Mouse (Mus musculus) megakaryocyte-erythroid progenitor cell, adult 5-6 weeks (primary cell): ENCODE measurements around the gene Zdhhc25. TPM values are rescaled to one million over a fixed set of nuclear protein-coding genes. Genes with fewer than 3 reads are reported as not detected.
A peak's percentile ranks its signal among the peaks of the same experiment; 100 is the strongest.

Source experiments
- ATAC-seq: replicated peaks from 2 replicates; pipeline ENCODE4 v1.8.0; 2016; ENCODE audit warnings: mild to moderate bottlenecking, inconsistent platforms; ENCODE audit not compliant: severe bottlenecking, poor library complexity, low FRiP score, low TSS enrichment
- total RNA-seq, 2 experiments: library from RNA; stranded (forward) in 1 of 2; stranded (reverse) in 1 of 2; fragments of 200-1000, 215-1000 nt in 1 of 2; fragments of >200 nt in 1 of 2; fragmentation: Nextera tagmentation in 1 of 2; gene quantifications; 2 replicates each; pipeline ENCODE4 v1.2.3; 2014 to 2017

Gene Zdhhc25
- total RNA-seq (2014; fragmentation: Nextera tagmentation): not detected in 2 replicates
- total RNA-seq (2017): not detected in 2 replicates

DNA sequence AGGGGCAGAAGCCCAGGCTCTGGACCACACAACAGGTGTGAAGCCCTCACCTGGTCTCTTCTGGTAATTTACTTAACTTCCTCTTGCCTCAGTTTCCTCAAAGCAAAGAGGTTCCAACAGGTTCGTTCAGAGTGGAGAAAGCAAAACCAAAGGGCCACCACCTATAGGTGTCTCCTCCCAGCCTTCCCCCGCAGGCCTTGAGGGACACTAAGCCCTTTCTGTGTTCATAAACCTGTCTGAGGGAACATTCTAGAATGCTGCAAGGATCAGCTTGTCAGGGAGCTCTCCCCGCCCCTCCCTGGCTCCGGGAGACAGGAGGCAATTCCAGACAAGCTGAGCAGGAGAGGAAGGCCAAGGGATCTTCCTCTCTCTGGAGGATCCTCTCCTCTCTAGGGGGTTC lies at the start of gene Zdhhc25:
Gene Zdhhc25, plus strand, starts transcription at position 301 of the 400 bp plus-strand sequence.
- ATAC-seq: no peak

DNA sequence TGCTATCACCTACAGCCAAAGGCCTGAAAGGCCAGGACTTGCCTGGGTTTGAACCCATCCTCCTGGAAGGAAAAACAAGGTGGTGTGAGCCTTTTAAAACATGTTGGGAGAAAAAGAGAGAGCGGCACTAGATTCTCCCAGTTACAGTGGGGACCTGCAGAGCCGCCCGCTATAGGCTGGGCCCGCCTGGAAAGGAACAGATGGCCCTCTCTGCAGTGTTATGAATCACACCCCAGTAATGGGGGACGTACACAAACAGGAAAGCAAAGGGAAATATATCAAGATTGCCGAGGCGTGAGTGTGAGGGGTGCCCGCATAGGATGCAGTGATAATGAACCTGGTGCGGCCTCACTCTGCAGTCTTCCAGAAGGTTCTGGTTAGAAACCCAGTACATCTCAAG lies 47.2 kb upstream of the Zdhhc25 start:
- no peak for ATAC-seq

DNA sequence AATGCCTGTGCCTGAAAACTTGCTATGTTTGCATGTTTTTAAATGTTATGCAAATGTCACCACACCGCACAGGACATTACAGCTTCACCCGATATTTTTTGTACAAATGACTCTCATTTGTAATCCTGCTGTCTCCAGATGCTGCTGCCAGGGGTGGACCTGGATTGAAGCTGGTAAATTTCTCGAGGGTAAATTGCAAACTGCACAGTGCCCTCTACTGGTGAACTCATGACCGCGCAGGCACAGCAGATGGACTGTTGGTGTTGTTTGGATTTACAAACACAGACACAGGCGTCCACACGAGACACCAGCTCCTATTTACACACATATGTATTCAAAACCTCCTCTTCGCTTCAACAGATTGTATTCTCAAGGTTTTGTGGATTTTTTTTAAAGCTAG lies 44.6 kb upstream of the Zdhhc25 start:
- ATAC-seq: 0 out of 2 replicates have a peak, but pooled peaks have one; percentile 63

DNA sequence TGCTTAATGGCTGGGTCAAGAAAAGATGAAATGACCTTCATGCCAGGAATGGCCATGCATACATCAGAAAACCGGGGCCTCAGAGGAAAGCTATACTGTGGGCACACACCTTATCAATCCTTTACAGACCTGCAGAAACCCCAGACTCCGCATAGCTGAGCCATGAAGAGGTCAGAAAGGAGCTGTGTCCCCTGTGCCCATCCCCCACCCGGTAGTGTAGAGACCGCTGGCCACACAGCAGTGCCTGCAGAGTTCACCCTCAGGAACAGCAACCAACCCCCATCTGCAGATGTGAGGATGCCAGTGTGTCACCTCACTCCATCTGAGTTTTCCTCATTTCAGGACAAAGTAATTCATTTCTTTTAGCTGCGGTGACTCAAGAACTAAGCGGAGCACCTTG lies 39.5 kb upstream of the Zdhhc25 start:
- no peak for ATAC-seq

DNA sequence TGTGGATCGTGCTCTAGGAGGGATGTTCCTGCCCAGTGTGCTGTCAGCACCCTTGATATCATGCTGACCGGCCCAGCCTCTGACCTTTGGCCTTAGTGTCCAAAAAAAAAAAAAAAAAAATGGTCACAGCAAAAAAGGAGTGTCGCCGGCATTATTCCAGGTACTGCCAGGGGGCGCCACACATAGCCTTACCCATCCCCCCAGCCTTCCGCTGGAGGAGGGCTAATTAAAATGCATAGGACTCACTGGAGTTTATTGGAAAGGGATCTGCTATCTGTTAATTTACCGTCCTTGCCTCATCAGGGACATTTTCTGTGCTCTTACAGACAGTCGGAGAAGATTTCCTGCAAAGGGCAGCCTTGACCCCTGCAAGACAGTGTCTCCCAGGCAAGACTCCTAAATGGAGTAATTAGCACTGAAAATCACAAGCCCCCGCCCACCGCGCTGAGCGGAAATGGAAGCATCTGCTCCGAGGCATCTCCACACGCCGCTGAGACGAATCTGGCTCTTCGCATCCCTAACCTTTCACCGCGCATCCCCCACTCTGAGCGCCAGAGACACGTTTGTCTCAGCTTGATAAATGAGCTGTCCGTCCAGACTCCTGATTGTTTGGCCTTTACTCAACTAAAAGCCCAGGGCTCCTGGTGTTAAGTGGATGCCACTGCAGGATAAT lies 38.9 kb upstream of the Zdhhc25 start:
- ATAC-seq: no peak

DNA sequence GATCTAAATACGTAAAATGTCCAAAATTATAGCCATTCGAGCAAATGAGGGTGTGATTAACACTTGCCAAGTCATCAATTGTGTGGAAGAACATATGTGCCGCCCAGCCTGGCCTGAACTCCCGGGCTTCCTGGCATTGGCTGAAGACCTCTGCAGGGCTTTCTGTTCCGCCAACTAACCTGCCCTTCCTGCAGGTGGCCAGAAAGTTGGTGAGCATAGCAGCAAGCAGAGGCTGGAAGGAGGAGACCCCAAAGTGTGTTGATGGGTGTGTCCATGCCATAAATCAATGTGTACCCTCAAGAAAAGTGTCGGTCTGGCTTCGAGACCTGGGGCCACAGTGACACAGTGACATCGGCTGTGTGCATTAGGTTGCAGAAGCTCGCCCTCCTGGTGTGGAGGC lies 34.8 kb upstream of the Zdhhc25 start:
- ATAC-seq: no peak

DNA sequence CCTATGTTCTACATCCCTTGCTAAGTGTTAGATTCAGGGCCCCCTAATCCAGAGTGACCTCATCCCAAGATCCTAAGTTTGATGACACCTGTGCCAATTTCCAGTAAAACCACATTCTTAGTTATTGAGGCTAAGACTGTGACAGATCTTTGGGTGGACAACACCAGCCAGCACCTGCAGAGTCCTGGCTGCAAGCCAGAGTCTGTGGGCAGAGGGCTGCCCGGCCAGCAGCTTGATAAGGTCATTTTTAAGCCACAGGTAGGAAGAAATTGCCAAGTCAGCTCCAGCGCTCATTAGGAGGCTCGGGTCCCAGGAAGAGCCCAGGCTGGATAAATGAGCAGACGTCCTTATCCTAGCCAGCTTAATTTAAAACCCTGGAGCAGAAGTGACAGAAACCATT lies 34.3 kb upstream of the Zdhhc25 start:
- ATAC-seq: no peak

DNA sequence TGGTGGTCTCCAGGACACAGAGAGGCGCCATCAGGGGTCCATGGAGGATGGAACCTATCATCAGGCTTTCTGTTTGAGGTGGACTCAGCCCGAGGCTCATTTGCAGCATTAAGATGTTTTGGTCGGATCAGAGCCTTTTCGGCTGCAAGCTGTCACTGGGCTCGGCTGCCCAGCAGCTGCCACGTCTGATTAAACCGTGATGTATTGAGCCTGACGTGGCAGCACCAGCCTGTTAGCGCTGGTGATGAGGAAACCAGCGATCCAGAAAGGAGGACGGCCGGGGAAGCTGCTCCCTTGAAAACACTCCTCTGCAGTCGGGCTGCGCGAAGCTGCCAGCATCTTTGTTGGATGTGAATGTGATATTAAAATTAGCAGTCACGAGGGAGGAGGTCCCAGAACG lies 29.4 kb upstream of the Zdhhc25 start:
- no peak for ATAC-seq

DNA sequence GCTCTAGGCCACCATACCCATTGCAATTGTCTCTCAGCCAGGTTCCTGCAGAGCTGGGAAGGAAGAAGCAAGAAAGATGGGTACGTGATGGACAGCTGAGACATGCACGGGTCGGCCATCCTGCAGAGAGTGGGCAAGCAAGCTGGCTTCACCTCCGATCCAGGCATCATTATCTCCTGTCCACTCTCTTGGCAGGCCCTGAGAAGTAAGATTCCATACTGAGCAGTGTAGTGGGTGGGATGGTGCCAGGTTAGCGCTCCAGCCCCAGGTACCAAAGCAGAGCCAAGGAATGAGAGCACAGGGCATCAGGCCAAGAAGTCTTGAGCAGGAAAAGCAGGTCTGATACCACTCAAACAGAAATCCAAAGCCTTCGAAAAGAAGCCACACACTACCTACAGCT lies 20.6 kb upstream of the Zdhhc25 start:
- ATAC-seq: no peak

DNA sequence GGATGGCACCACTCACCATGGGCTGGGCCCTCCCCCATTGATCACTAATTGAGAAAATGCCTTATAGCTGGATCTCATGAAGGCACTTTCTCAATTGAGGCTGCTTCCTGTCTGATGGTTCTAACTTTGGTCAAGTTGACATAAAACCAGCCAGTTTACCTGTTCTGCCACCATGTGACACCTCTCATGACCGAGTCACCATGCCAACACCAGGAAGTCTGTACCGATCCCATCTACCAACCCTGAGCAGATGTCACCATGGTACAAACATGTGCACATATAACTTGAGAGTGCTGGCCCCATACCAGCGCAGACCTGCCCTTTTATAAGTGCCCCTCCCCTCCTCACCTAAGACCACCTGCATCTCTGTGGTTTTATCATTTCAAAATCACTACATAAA lies 2.4 kb downstream of the Zdhhc25 start:
- no peak for ATAC-seq

DNA sequence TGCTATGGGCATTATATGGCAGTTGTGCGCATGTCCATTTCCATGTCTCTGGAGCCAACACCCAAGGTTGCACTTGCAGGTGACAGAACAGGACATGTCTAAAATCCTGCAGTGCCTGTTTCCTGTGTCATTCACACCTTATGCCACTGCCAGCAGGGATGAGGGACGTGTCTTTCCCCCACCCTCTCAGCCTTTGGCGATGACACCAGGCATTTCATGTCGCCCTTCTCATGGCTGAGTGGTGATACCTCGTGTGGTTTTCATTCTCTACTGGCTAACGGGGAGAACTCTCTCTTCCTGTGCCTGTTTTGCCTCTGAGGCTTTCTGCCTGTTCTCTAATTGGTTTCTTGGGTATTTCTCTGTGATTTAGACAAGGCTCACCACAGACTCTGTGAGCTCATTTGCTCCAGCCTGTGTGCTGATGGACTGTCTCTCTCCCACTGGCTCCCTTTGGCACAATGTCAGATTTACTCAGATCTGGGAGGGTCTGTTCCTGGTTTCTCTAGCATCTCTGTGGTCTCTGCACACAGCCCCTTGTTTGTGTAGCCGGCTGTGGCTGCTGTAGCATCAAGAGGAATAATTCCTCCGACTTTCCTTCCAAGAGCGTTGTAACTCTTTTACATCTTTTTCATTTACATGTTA lies 3.1 kb downstream of the Zdhhc25 start:
- ATAC-seq: no peak

DNA sequence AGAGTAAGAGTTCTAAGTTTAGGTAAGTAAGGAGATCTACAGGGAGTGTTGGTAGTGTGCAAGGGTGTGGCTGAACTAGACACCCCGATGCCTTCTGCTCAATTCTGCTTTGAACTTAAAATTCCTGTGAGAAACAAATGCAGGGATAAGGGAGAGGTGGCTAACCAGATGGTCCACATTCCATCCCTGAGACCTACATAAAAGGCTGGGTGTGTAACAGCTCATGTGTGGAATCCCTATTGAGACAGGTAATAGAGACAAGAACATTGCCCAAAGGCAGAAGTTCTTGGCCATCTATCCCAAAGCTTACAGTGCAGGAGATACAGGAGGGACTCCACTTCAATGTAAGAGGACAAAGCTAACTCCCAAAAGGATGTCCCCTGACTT lies 3.6 kb downstream of the Zdhhc25 start:
- no peak for ATAC-seq

DNA sequence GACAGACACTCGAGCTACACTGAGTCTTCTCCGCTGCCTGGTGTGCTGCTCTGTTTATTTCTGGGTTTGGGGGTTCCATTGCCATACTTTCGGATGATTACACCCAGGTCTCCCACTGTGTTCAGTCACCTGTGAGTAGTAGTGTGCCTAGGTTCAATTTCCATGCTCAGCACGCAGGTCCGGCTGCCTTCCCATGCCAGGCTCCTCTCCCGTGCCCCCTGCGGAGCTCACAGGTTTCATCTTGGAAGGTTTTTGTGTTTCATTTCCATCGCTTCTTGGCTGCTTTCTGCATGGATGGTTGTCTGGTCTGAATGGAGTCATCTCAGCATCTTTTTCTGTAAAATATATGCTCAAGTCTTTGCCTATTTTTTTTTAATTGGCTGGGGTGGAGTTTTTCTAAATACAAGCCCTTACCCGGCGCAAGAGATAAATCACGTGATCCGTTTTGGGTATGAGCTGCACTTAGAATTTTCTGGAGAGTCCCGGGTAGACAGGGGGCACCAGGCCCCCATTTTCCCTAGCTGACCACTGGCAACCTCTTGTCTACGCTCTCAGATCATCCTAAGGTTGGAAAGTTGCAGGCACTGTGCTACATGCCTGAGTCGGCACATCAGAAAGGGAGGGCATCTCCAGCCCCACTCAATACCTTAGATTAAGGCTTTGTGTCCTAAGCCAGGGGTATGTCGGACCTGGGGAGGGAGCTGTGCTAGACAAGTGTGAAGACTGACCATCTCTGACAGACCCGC lies 4.7 kb downstream of the Zdhhc25 start:
- no peak for ATAC-seq

DNA sequence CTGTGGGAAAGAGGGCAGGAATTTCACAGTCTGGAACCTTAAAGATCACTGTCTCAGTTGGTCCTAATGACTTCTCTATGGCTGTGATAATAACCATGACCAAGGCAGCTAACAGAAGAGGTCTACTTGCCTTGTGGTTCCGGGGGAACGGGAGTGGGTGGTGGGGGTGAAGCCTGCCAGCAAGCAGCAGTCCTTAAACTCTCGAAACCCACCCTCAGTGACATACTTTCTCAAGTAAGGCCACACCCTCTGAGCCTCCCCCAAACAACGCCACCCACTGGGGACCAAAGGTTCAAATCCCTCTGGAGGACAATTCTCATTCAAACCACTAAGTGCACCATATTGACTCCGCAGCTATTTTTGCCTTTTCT lies 5.3 kb downstream of the Zdhhc25 start:
- ATAC-seq: no peak

DNA sequence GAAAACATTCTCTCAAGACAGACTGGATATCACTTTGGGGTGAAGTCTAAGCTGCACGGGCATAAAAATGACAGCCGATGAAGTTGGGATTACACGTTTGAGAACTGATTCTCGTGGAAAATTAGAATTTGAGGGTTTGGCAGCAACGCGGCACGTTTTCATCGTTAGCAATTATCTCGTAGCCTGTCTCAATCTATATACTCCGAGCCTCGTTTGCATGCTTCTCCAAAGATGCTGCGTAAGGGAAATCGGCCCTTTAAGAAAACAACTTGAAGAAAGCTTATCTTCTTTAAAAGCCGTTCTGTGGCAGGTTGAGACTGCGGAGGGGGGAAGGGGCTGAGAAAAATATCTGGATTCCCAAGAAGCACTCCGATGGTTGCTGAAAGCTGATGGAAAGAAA lies 17.0 kb downstream of the Zdhhc25 start:
- ATAC-seq: no peak

DNA sequence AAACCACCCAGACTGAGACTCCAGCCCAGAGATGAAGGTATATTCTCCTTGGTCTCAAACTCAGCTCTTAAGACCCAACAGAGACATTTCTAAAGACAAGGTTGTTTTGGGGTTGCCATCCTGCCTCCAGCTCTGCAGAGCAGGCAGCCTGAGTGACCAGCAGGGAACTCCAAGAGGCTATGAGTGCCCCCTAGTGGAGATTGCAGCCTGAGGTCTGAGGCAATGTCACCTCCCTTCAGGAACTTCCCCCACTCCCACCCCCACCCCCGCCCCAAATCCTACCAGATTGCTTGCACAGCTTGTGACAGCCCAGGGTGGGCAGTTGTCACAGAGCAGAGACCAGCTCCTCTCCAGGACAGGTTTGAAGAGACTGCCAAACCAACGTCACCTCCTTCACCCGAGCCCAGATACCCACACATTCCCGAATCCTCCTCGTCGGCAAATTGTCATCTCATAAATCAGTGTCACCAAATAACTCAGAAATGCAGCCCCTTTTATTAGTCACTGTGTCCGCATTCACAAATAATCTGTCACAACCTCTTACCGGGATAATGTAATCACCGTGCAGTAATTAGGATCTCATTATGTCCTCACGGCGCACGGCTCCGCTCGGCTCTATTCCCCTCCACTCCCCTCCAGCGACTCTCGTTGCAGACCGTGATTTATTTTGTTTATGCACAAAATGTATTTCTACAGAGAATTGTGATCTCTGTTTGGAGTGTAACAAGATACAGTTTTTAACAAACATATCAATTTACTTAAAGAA lies 18.1 kb downstream of the Zdhhc25 start:
- ATAC-seq: no peak

DNA sequence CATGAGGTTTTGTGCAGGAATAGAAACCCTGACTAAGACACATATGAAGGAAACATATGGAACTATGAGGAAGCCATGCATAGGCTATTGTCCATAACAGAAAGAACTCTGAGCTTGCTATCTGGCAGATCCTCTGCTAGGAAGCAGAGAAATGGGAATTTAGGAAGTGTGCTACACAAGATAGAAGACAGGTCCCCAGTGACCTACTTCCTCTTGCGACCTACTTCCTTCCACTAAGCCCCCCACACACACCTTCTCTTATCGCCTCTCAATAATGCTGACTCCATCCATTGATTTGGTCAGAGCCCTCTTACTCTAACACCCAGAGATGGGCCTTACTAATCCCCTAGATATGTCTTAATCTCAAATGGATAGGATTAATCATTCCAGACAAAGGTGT lies 19.9 kb downstream of the Zdhhc25 start:
- ATAC-seq: no peak

DNA sequence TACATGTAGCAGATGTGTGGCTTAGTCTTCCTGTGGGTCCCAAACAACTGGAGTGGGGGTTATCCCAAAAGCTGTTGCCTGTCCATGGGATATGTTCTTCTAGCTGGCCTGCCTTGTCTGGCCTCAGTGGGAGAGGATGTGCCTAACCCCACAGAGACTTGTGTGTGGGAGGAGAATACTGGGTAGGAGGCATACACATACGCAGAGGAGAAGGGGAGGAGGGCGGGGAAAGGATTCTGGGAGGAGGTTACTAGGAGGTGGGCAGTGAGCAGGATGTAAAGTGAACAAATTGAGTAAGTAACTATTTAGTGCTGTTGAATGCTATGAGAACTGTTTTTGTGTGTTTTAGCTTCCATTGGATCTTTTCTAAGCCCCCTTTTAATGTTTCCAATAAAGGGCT lies 23.8 kb downstream of the Zdhhc25 start:
- no peak for ATAC-seq

DNA sequence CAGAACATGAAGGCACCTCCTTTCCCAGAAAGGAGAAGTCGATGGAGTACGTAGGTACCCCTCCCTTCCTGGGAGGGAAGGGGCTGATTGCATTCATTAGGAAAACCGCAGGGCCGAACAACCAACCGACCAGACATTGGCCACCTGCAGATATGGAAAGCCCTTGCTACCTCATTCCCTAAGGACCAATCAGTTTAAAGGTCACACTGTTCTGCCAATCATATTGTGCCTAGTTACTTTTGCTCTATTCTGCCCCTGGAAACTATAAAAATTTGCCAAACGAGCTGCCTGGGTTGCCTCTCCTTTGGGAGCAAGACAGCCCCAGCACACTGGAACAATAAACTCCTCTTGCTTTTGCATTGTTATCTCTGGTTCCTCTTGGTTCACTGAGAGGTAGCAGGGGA lies 24.8 kb downstream of the Zdhhc25 start:
- ATAC-seq: no peak
